Mouse (Mus musculus): ENCODE measurements at regions not wholly inside any gene's neighbourhood (a gene's known extent, or its start where the extent isn't known, plus 50 kb on each side); places are given as distances from the start of the nearest gene placed in this dataset.

DNA sequence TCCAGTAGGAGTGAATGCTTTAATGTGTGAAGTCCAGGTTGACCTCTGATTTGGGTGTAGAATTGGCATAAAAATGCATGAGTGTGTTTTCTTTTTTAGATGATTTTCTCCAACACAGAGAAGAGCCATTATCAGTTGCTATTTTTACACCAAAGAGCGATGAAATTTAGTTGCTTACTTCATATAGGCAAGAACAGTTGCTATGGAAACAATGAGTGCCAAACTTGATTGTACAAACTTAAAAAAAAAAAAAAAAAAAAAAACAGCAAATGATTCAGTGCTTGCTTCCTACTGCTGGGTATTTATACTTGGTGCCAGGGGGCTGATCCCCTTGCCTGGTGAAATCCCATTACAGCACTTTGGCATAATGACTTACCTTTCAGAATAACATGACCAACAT is 268.0 kb downstream of the Sec23a start:
- H3K27me3 ChIP-seq (ENCODE audit: control insufficient read depth, insufficient read depth, low read depth, low read length), result no peaks in the 10 kb centered on the region
- H3K9me3 ChIP-seq (replicated peaks; ENCODE audit: control insufficient read depth, low read length), result no peaks in the 10 kb centered on the region
- no peaks in the 10 kb centered on the region for H3K4me1 ChIP-seq (ENCODE audit: control insufficient read depth, low read depth, low read length)
- no peak overlapping the region for H3K4me2 ChIP-seq (ENCODE audit: low read depth, low read length)
- ATAC-seq (ENCODE audit: low read depth), result no peak
- H3K9ac ChIP-seq (ENCODE audit: low read depth, low read length), result no peak overlapping the region
- H3K4me3 ChIP-seq (ENCODE audit: low read depth, low read length), result no peak overlapping the region
- no peaks in the 10 kb centered on the region for H3K36me3 ChIP-seq (ENCODE audit: control insufficient read depth, insufficient read depth)
- WGBS (ENCODE audit: insufficient replicate concordance), result 46% methylated on average over 1 of the region's 1 CpGs
- no peak overlapping the region for H3K27ac ChIP-seq (ENCODE audit: low read length)

DNA sequence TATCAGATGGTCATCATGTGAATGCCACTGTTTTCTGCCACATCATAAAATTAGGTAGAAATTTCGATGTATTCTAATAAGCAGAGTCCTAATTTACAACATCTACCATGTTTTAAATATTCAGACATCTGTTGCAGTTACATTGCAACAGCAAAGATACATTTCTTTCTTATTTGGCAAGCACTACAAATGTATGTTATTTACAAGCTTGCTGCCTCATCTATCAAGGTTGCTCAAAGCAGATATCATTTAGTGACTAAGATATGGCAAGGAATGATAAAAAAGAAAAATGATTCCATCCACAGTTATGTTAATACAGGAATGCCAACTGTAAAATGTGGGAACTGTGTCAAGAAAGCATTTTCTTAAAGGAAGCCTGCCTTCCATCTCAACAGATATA is 283.7 kb downstream of the Sec23a start:
- H3K36me3 ChIP-seq (ENCODE audit: control insufficient read depth, insufficient read depth), result no peaks in the 10 kb centered on the region
- H3K4me1 ChIP-seq (ENCODE audit: control insufficient read depth, low read depth, low read length), result no peaks in the 10 kb centered on the region
- H3K4me2 ChIP-seq (ENCODE audit: low read depth, low read length), result no peak overlapping the region
- no peak overlapping the region for H3K27ac ChIP-seq (ENCODE audit: low read length)
- no peak overlapping the region for H3K9ac ChIP-seq (ENCODE audit: low read depth, low read length)
- WGBS (ENCODE audit: insufficient replicate concordance), result 12% methylated on average over 1 of the region's 1 CpGs
- H3K4me3 ChIP-seq (ENCODE audit: low read depth, low read length), result no peak overlapping the region
- no peaks in the 10 kb centered on the region for H3K9me3 ChIP-seq (replicated peaks; ENCODE audit: control insufficient read depth, low read length)
- no peak for ATAC-seq (ENCODE audit: low read depth)
- no peaks in the 10 kb centered on the region for H3K27me3 ChIP-seq (ENCODE audit: control insufficient read depth, insufficient read depth, low read depth, low read length)

DNA sequence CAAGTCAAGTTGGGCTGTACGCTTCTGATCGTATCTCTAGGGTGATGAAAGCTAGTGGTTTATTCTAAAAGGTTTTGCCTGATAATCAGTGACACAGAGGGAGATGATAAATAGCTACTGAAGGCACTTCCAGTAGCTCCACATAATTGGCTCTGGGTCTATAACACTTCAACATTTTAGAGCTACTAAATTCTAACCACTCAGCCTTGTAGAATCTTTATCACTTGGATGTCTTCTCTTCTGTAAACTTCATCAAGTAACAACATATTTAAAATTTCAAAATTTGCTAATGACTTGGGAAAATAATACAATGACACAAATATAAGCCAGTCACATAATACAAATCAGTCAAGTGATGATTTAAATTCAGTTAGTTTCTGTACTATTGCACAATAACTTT is 284.3 kb downstream of the Sec23a start:
- Histone ChIP-seq H3K4me3 (ENCODE audit: low read depth, low read length) (no peak overlapping the region), H3K27ac (ENCODE audit: low read length) (no peak overlapping the region), H3K4me2 (ENCODE audit: low read depth, low read length) (no peak overlapping the region), H3K9me3 (replicated peaks; ENCODE audit: control insufficient read depth, low read length) (no peaks in the 10 kb centered on the region), H3K4me1 (ENCODE audit: control insufficient read depth, low read depth, low read length) (no peaks in the 10 kb centered on the region), H3K27me3 (ENCODE audit: control insufficient read depth, insufficient read depth, low read depth, low read length) (no peaks in the 10 kb centered on the region), H3K9ac (ENCODE audit: low read depth, low read length) (no peak overlapping the region), H3K36me3 (ENCODE audit: control insufficient read depth, insufficient read depth) (no peaks in the 10 kb centered on the region)
- no peak for ATAC-seq (ENCODE audit: low read depth)
- WGBS (ENCODE audit: insufficient replicate concordance), result 74% methylated on average over 2 of the region's 2 CpGs

DNA sequence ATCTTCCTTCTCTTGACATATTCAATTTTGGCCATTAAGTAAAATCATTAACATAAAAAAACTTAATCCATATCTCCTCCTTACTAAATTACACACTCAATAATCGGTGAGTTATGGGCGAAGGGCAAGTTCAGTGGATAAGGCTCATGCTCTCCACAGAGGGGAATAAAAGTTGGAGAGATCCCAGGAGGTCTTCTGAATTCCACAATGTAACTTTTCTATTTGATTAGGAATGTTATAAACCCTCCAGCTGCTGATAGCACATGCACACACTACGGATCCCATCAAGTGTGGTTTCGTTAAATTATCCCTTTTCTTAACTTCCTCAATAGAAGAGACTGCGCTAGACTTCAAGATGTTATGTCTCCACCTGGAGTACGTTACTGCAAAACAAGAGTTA is 293.9 kb downstream of the Sec23a start:
- 69% methylated on average over 6 of the region's 6 CpGs for WGBS (ENCODE audit: insufficient replicate concordance)

DNA sequence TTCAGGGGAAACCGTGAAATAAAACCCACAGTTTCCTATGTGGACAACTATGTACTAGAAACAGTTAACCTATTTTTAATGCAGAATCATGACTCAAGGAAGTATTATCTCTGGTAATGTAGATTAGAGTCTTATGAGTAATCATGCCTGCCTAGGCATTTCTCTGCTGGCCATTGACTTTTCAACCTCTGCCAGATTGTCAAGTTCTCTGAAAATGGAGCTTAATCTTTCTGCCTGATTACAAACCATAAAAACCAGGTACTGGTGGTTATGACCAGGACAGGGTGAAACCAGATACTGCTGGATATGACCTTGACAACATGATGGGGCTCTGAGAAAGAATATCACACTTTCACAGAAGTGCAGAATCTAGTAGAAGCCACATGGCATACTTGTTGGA is 297.6 kb downstream of the Sec23a start:
- no peak overlapping the region for H3K4me3 ChIP-seq (ENCODE audit: low read depth, low read length)
- 39% methylated on average over 1 of the region's 1 CpGs for WGBS (ENCODE audit: insufficient replicate concordance)
- H3K27ac ChIP-seq (ENCODE audit: low read length), result no peak overlapping the region
- H3K27me3 ChIP-seq (ENCODE audit: control insufficient read depth, insufficient read depth, low read depth, low read length), result no peaks in the 10 kb centered on the region
- no peak overlapping the region for H3K9ac ChIP-seq (ENCODE audit: low read depth, low read length)
- no peaks in the 10 kb centered on the region for H3K36me3 ChIP-seq (ENCODE audit: control insufficient read depth, insufficient read depth)
- H3K9me3 ChIP-seq (replicated peaks; ENCODE audit: control insufficient read depth, low read length), result no peaks in the 10 kb centered on the region
- no peaks in the 10 kb centered on the region for H3K4me1 ChIP-seq (ENCODE audit: control insufficient read depth, low read depth, low read length)
- no peak overlapping the region for H3K4me2 ChIP-seq (ENCODE audit: low read depth, low read length)
- ATAC-seq (ENCODE audit: low read depth), result no peak

More for the DNA sequence above, 293.9 kb downstream of the Sec23a start:
- Histone ChIP-seq H3K9ac (ENCODE audit: low read depth, low read length) (no peak overlapping the region), H3K9me3 (replicated peaks; ENCODE audit: control insufficient read depth, low read length) (no peaks in the 10 kb centered on the region), H3K4me3 (ENCODE audit: low read depth, low read length) (no peak overlapping the region), H3K36me3 (ENCODE audit: control insufficient read depth, insufficient read depth) (no peaks in the 10 kb centered on the region), H3K27ac (ENCODE audit: low read length) (no peak overlapping the region), H3K4me1 (ENCODE audit: control insufficient read depth, low read depth, low read length) (no peaks in the 10 kb centered on the region), H3K27me3 (ENCODE audit: control insufficient read depth, insufficient read depth, low read depth, low read length) (no peaks in the 10 kb centered on the region), H3K4me2 (ENCODE audit: low read depth, low read length) (no peak overlapping the region)
- no peak for ATAC-seq (ENCODE audit: low read depth)

DNA sequence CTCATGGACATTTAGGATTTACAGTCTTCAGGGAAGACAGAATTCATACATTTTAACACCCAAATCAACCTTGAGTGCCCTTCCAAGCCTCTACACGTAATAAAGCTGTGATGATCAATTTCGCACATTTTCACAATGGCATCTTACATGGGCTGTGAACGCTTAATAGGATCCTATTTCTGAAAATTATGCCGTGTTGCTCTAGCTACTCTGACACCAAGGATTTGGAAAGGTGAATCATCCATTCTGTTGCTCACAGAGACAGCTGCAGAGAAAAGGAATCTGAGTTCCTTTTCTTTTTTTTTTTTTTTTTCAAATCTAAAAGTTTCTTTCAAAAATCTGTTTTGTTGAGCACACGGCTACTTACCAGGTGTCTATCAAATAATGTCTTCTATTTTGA is 316.1 kb downstream of the Sec23a start:
- H3K9ac ChIP-seq (ENCODE audit: low read depth, low read length), result no peak overlapping the region
- H3K27me3 ChIP-seq (ENCODE audit: control insufficient read depth, insufficient read depth, low read depth, low read length), result no peaks in the 10 kb centered on the region
- H3K4me1 ChIP-seq (ENCODE audit: control insufficient read depth, low read depth, low read length), result no peaks in the 10 kb centered on the region
- H3K36me3 ChIP-seq (ENCODE audit: control insufficient read depth, insufficient read depth), result no peaks in the 10 kb centered on the region
- 68% methylated on average over 5 of the region's 5 CpGs for WGBS (ENCODE audit: insufficient replicate concordance)
- H3K4me3 ChIP-seq (ENCODE audit: low read depth, low read length), result no peak overlapping the region
- no peak overlapping the region for H3K4me2 ChIP-seq (ENCODE audit: low read depth, low read length)
- no peak overlapping the region for H3K27ac ChIP-seq (ENCODE audit: low read length)
- no peaks in the 10 kb centered on the region for H3K9me3 ChIP-seq (replicated peaks; ENCODE audit: control insufficient read depth, low read length)
- no peak for ATAC-seq (ENCODE audit: low read depth)

DNA sequence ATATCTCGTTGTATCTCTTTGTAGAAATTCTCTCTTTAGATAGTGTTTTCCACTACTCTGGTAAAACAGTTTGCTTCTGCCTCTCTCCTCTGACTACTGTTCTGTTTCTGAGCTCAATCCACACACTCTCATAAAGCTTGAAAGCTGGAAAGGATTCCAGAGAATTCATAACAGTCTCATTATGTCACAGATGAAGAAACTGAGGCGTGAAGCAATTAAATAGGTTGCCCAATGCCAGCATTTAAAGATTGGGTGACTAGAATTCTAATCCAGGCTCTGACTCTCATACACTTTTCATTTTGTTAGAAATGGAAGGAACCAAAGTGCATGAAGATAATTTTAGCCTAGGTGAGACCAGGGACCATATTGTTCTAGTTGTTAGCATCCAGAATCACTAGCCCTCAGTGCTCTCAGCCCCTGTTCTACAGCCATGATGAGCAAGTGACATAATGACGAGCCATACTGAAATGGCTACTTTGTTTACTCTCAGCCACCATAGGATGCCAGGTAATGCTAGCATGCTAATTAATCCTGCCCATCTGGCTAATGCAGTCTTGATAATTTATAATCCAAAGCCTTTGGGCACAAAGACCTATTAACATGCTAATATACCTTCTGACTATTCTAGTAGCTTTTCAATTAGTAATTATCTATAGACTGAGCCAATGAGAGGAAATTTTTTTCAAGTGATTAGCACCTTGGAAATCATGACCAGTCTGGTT is 341.7 kb downstream of the Sec23a start:
- Histone ChIP-seq H3K36me3 (ENCODE audit: control insufficient read depth, insufficient read depth) (no peaks in the 10 kb centered on the region), H3K4me2 (ENCODE audit: low read depth, low read length) (no peak overlapping the region), H3K4me3 (ENCODE audit: low read depth, low read length) (no peak overlapping the region), H3K27me3 (ENCODE audit: control insufficient read depth, insufficient read depth, low read depth, low read length) (no peaks in the 10 kb centered on the region), H3K27ac (ENCODE audit: low read length) (no peak overlapping the region), H3K9me3 (replicated peaks; ENCODE audit: control insufficient read depth, low read length) (no peaks in the 10 kb centered on the region), H3K4me1 (ENCODE audit: control insufficient read depth, low read depth, low read length) (no peaks in the 10 kb centered on the region), H3K9ac (ENCODE audit: low read depth, low read length) (no peak overlapping the region)
- ATAC-seq (ENCODE audit: low read depth), result no peak
- 49% methylated on average over 3 of the region's 3 CpGs for WGBS (ENCODE audit: insufficient replicate concordance)

DNA sequence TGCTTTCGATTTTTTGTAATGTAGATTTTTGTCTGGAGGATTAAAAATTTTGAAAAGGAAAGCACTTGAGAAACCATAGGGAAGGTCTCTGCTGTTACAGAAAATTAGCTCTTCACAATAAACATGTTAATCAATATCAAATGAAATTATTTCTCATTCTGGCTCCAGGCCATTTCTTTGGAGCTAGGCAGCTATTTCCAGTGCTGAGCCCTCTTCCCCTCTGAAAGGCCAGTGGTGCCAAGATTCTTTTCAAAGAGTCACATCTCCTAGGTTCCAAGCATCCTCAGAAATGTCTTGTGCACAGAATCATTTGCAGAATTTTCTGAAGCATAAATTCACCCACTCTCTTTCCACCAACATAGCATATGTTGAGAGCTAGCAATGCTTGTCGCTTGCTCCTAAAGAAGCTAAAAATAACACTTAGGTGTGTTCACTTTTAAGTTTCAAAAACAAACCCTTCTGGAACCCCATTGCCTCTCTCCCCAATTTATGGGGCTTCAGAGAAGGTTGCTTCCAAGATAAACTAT is 357.2 kb downstream of the Sec23a start:
- Histone ChIP-seq H3K9me3 (replicated peaks; ENCODE audit: control insufficient read depth, low read length) (no peaks in the 10 kb centered on the region), H3K4me2 (ENCODE audit: low read depth, low read length) (no peak overlapping the region), H3K4me3 (ENCODE audit: low read depth, low read length) (no peak overlapping the region), H3K36me3 (ENCODE audit: control insufficient read depth, insufficient read depth) (no peaks in the 10 kb centered on the region), H3K4me1 (ENCODE audit: control insufficient read depth, low read depth, low read length) (no peaks in the 10 kb centered on the region), H3K9ac (ENCODE audit: low read depth, low read length) (no peak overlapping the region), H3K27me3 (ENCODE audit: control insufficient read depth, insufficient read depth, low read depth, low read length) (no peaks in the 10 kb centered on the region), H3K27ac (ENCODE audit: low read length) (no peak overlapping the region)
- no peak for ATAC-seq (ENCODE audit: low read depth)
- WGBS (ENCODE audit: insufficient replicate concordance), result 75% methylated on average over 2 of the region's 2 CpGs

DNA sequence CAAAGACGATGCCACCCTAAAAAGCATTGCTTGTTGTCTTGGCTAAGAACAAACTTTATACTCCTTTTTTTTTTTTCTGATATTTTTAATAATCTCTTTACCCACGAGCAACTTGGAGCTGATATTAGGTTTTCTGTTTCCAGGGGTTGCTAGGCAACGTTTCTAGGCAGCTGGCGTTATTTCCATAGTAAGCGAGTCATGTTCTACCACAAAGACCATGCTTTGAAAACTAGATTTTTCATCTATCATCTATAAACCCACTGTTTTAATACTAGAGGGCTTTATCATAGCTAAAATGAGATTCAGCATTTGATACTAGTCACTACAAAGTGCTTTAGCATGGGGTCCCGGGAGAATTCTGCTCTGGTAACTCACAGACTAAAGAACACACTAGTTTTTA is 358.1 kb downstream of the Sec23a start:
- no peak for ATAC-seq (ENCODE audit: low read depth)
- 67% methylated on average over 6 of the region's 6 CpGs for WGBS (ENCODE audit: insufficient replicate concordance)
- no peaks in the 10 kb centered on the region for H3K9me3 ChIP-seq (replicated peaks; ENCODE audit: control insufficient read depth, low read length)
- no peak overlapping the region for H3K4me3 ChIP-seq (ENCODE audit: low read depth, low read length)
- no peak overlapping the region for H3K9ac ChIP-seq (ENCODE audit: low read depth, low read length)
- H3K36me3 ChIP-seq (ENCODE audit: control insufficient read depth, insufficient read depth), result no peaks in the 10 kb centered on the region
- H3K4me1 ChIP-seq (ENCODE audit: control insufficient read depth, low read depth, low read length), result no peaks in the 10 kb centered on the region
- no peak overlapping the region for H3K27ac ChIP-seq (ENCODE audit: low read length)
- H3K27me3 ChIP-seq (ENCODE audit: control insufficient read depth, insufficient read depth, low read depth, low read length), result no peaks in the 10 kb centered on the region
- H3K4me2 ChIP-seq (ENCODE audit: low read depth, low read length), result no peak overlapping the region
